Mouse (Mus musculus) forebrain, embryonic 11.5 days (tissue): ENCODE data around the gene Stat5b. TPM values are rescaled to one million over a fixed set of nuclear protein-coding genes. Genes with fewer than 3 reads are reported as not detected.

Source experiments
- ATAC-seq: fragments of 200-750 bp; cut with Nextera tagmentation; replicated peaks from 2 replicates; pipeline ENCODE4 v1.8.0; 2017; ENCODE audit warnings: moderate TSS enrichment; ENCODE audit not compliant: low FRiP score
- DNase-seq: peaks from one replicate; pipeline ENCODE4 v3.0.0-alpha.2; 2017; ENCODE audit warnings: low spot score
- H3K27ac ChIP-seq: fragments of 300-500 bp; sonication (generic); 2 replicates; pipeline ENCODE4 v1.5.1; 2014; ENCODE audit warnings: low read depth, low read length
- H3K27me3 ChIP-seq: fragments of 300-500 bp; sonication (generic); 2 replicates; pipeline ENCODE4 v1.6.1; 2014; ENCODE audit warnings: mild to moderate bottlenecking, low read length, mixed read lengths; ENCODE audit not compliant: control insufficient read depth, insufficient read depth
- H3K36me3 ChIP-seq: fragments of 300-500 bp; sonication (generic); 2 replicates; pipeline ENCODE4 v1.6.1; 2014; ENCODE audit warnings: mild to moderate bottlenecking, low read length, moderate library complexity, mixed read lengths; ENCODE audit not compliant: control insufficient read depth, insufficient read depth
- H3K4me1 ChIP-seq: fragments of 300-500 bp; sonication (generic); replicated peaks from 2 replicates; pipeline ENCODE4 v1.6.1; 2014; ENCODE audit warnings: low read length, mixed read lengths; ENCODE audit not compliant: control insufficient read depth, insufficient read depth
- H3K4me2 ChIP-seq: fragments of 300-500 bp; sonication (generic); 2 replicates; pipeline ENCODE4 v1.6.1; 2014; ENCODE audit warnings: low read depth, mild to moderate bottlenecking, low read length, moderate library complexity, mixed read lengths; ENCODE audit not compliant: severe bottlenecking
- H3K4me3 ChIP-seq: fragments of 300-500 bp; sonication (generic); 2 replicates; pipeline ENCODE4 v1.5.1; 2014; ENCODE audit warnings: low read depth, low read length
- H3K9ac ChIP-seq: fragments of 300-500 bp; sonication (generic); 2 replicates; pipeline ENCODE4 v1.6.1; 2014; ENCODE audit warnings: low read length
- H3K9me3 ChIP-seq: fragments of 300-500 bp; sonication (generic); 2 replicates; pipeline ENCODE4 v1.6.1; 2016; ENCODE audit warnings: low read length, mixed read lengths; ENCODE audit not compliant: control insufficient read depth
- WGBS: fragments of 180-500 bp; shearing (Covaris S2); extraction: QIAGEN DNeasy Blood & Tissue Kit; methylation state at CpG from one replicate; pipeline ENCODE4 v1.1.7; 2014; 5-methylcytosine and 5-hydroxymethylcytosine counted together
- polyA plus RNA-seq: library from polyadenylated mRNA; unstranded; fragments of >200 nt; fragmentation: Nextera tagmentation; extraction: Ambion mirVana; gene quantifications from 2 replicates; pipeline ENCODE4 v1.2.1, GENCODE M21; 2014

Stat5b gene
- polyA plus RNA-seq, 1 experiment from 2014 or later = 19.1 TPM

GRCm38 (mm10) chr11:100891256-100892123 lies 41.0 kb upstream of the Stat5b start:
- H3K9me3 ChIP-seq = no peaks in the 10 kb centered on the region
- H3K9ac ChIP-seq = no peak overlapping the region
- no peak overlapping the region for H3K4me3 ChIP-seq
- H3K27me3 ChIP-seq = no peaks in the 10 kb centered on the region
- 69% methylated on average over 15 of the region's 15 CpGs for WGBS
- H3K4me1 ChIP-seq = no peaks in the 10 kb centered on the region; the same call in 1 of the 2 replicates
- H3K4me2 ChIP-seq = no peak overlapping the region
- no peaks in the 10 kb centered on the region for H3K36me3 ChIP-seq
- ATAC-seq = no peak
- no peak for DNase-seq
- H3K27ac ChIP-seq = no peak overlapping the region

- Histone ChIP-seq H3K27me3 (no peaks in the 10 kb centered on the region), H3K4me3 (no peak overlapping the region), H3K27ac (no peak overlapping the region), H3K9ac (no peak overlapping the region), H3K9me3 (no peaks in the 10 kb centered on the region), H3K4me1 (no peaks in the 10 kb centered on the region; the same call in 1 of the 2 replicates), H3K36me3 (no peaks in the 10 kb centered on the region), H3K4me2 (no peak overlapping the region)
- DNase-seq = peak; percentile 39
- 88% methylated on average over 6 of the region's 6 CpGs for WGBS
- ATAC-seq = no peak
Measured at GRCm38 (mm10) chr11:100890481-100890880, 40.0 kb upstream of the Stat5b start.

- no peaks in the 10 kb centered on the region for H3K27me3 ChIP-seq
- ATAC-seq (no peak), DNase-seq (no peak)
- no peak overlapping the region for H3K9ac ChIP-seq
- 76% methylated on average over 10 of the region's 10 CpGs for WGBS
- H3K4me3 ChIP-seq = no peak overlapping the region
- no peaks in the 10 kb centered on the region for H3K4me1 ChIP-seq
- no peak overlapping the region for H3K4me2 ChIP-seq
- H3K27ac ChIP-seq = no peak overlapping the region
- no peaks in the 10 kb centered on the region for H3K36me3 ChIP-seq
- H3K9me3 ChIP-seq = no peaks in the 10 kb centered on the region
Measured at GRCm38 (mm10) chr11:100888348-100888820, 37.9 kb upstream of the Stat5b start.

- no peaks in the 10 kb centered on the region for H3K4me1 ChIP-seq
- H3K36me3 ChIP-seq = no peaks in the 10 kb centered on the region
- no peak overlapping the region for H3K4me3 ChIP-seq
- H3K9me3 ChIP-seq = no peaks in the 10 kb centered on the region
- WGBS = 80% methylated on average over 3 of the region's 3 CpGs
- H3K27me3 ChIP-seq = no peaks in the 10 kb centered on the region
- H3K4me2 ChIP-seq = no peak overlapping the region
- no peak overlapping the region for H3K27ac ChIP-seq
- no peak overlapping the region for H3K9ac ChIP-seq
- DNase-seq = no peak
- ATAC-seq = no peak
Measured at GRCm38 (mm10) chr11:100887764-100888163, 37.2 kb upstream of the Stat5b start.

- H3K4me3 ChIP-seq = no peak overlapping the region
- DNase-seq = no peak
Measured at GRCm38 (mm10) chr11:100887236-100887635, 36.7 kb upstream of the Stat5b start.

GRCm38 (mm10) chr11:100886188-100886740 lies 35.7 kb upstream of the Stat5b start:
- Histone ChIP-seq H3K9ac (no peak overlapping the region), H3K9me3 (no peaks in the 10 kb centered on the region), H3K27ac (no peak overlapping the region), H3K4me3 (no peak overlapping the region), H3K36me3 (no peaks in the 10 kb centered on the region), H3K4me1 (no peaks in the 10 kb centered on the region), H3K27me3 (no peaks in the 10 kb centered on the region), H3K4me2 (0 out of 2 replicates have a peak overlapping the region, but pooled peaks have one; percentile 11)
- DNase-seq (no peak), ATAC-seq (no peak)
- 71% methylated on average over 8 of the region's 8 CpGs for WGBS

More at GRCm38 (mm10) chr11:100887236-100887635, 36.7 kb upstream of the Stat5b start:
- Histone ChIP-seq H3K9ac (no peak overlapping the region), H3K9me3 (no peaks in the 10 kb centered on the region), H3K27me3 (no peaks in the 10 kb centered on the region), H3K27ac (no peak overlapping the region), H3K36me3 (no peaks in the 10 kb centered on the region), H3K4me1 (no peaks in the 10 kb centered on the region), H3K4me2 (no peak overlapping the region)
- no peak for ATAC-seq
- 83% methylated on average over 4 of the region's 4 CpGs for WGBS

GRCm38 (mm10) chr11:100885472-100885871 lies 34.9 kb upstream of the Stat5b start:
- Histone ChIP-seq H3K27me3 (no peaks in the 10 kb centered on the region), H3K4me2 (no peak overlapping the region), H3K4me3 (no peak overlapping the region), H3K9me3 (no peaks in the 10 kb centered on the region), H3K36me3 (no peaks in the 10 kb centered on the region), H3K27ac (no peak overlapping the region), H3K9ac (no peak overlapping the region), H3K4me1 (no peaks in the 10 kb centered on the region)
- DNase-seq = no peak
- ATAC-seq = no peak

GRCm38 (mm10) chr11:100883640-100884039 lies 33.1 kb upstream of the Stat5b start:
- no peak overlapping the region for H3K27ac ChIP-seq
- H3K9me3 ChIP-seq = no peaks in the 10 kb centered on the region
- H3K4me1 ChIP-seq = no peaks in the 10 kb centered on the region
- 87% methylated on average over 10 of the region's 10 CpGs for WGBS
- H3K4me3 ChIP-seq = no peak overlapping the region
- H3K27me3 ChIP-seq = no peaks in the 10 kb centered on the region
- DNase-seq (no peak), ATAC-seq (no peak)
- no peak overlapping the region for H3K9ac ChIP-seq
- H3K36me3 ChIP-seq = no peaks in the 10 kb centered on the region
- H3K4me2 ChIP-seq = no peak overlapping the region
